Mouse (Mus musculus): Measurements from ENCODE around the gene Crygs.

DNA sequence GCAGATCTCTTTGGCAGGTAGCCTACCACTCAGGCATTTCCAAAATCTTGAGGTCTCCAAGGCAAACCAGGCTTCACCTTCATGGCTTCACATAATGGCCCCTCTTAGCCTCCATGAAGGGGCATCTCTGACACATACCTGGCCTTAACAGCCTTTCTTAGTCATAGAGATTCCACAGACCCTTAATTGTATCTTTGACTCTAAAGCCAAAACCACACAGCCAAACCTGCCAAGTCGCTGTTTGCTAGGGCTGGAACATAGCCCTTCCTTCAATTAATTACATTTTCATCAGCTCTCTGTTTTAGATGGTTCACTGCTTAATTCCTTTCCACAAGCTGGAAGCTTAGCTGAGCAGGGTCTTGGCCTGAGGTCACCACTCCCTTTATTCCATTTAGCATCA, 37.0 kb upstream of the Crygs start:
- TF ChIP-seq CTCF (conservative IDR thresholded peaks at IDR 0.05 in 1 of 2, IDR thresholded peaks at IDR 0.05 in 1 of 2; ENCODE audit: low read depth in 2 of 2, low read length in 2 of 2) (no peak), POLR2A (IDR thresholded peaks at IDR 0.05; ENCODE audit: low read depth, low read length) (no peak), ZNF384 (IDR thresholded peaks at IDR 0.05; ENCODE audit: low read depth, low read length) (no peak), ZMIZ1 (IDR thresholded peaks at IDR 0.05; ENCODE audit: low read depth, low read length) (no peak), MAX (IDR thresholded peaks at IDR 0.05; ENCODE audit: low read length) (no peak), ZKSCAN1 (IDR thresholded peaks at IDR 0.05; ENCODE audit: borderline replicate concordance, low read depth, low read length) (no peak), BHLHE40 (IDR thresholded peaks at IDR 0.05; ENCODE audit: low read depth, low read length) (no peak), UBTF (IDR thresholded peaks at IDR 0.05; ENCODE audit: low read depth, low read length) (no peak), MXI1 (IDR thresholded peaks at IDR 0.05; ENCODE audit: low read depth, low read length) (no peak), ETS1 (conservative IDR thresholded peaks at IDR 0.05; ENCODE audit: low read depth, low read length) (no peak), MAFK (IDR thresholded peaks at IDR 0.05; ENCODE audit: insufficient replicate concordance, low read length) (no peak)

All from CH12.LX (cell line).